Mouse (Mus musculus) left cerebral cortex, postnatal 10 days (tissue): ENCODE data around the gene Pkd1l3. TPM values are rescaled to one million over a fixed set of nuclear protein-coding genes. Genes with fewer than 3 reads are reported as not detected.

Source experiments
- DNase-seq, 2 experiments: peaks; one replicate each; pipeline ENCODE4 v3.0.0; 2021 to 2022; ENCODE audit warnings: low spot score in 2 of 2, mixed read lengths in 1 of 2; ENCODE audit errors: extremely low spot score in 1 of 2
- intact Hi-C: fragments of 180-260 bp; cut with DNase I; formaldehyde crosslinking; loops from one replicate; pipeline ENCODE4 v1.15.1; 2025
- total RNA-seq, 2 experiments: library from RNA; stranded (reverse); gene quantifications; 2 replicates each; pipeline ENCODE4 v1.2.3; 2021

The Pkd1l3 gene
- total RNA-seq, 2 experiments from 2014 or later, result 0.54 to 0.65 TPM

- DNase-seq, result peak; percentile 97 to 98
- intact Hi-C loops, result loop anchor here (2.0 kb wide), 2 partner anchors 44 to 84 kb away; partner anchors contain the start of genes Dhx38, Ist1 and Txnl4b
Observed at GRCm38 (mm10) chr8:109608271-109609152, 5.8 kb upstream of the Pkd1l3 start, which contains the start of gene Dhodh. Gene Dhodh, minus strand, starts transcription at chr8:109608673.

DNA sequence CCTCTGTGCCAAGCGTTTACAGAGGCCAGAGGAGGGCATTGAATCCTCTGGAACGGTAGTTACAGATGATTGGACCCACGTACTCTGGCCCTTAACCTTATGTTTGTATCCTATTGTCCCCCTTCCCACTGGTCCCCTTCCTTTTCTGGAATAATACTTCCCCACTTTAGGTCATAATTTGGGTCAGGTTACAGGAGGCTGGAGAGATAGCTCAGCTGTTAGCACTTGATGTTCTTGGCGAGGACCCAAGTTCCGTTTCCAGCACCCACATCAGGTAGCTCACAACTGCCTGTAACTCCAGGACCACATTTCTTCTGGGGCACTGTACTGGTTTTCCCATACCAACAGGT, 5.2 kb upstream of the Pkd1l3 start:
- no peak for DNase-seq

DNA sequence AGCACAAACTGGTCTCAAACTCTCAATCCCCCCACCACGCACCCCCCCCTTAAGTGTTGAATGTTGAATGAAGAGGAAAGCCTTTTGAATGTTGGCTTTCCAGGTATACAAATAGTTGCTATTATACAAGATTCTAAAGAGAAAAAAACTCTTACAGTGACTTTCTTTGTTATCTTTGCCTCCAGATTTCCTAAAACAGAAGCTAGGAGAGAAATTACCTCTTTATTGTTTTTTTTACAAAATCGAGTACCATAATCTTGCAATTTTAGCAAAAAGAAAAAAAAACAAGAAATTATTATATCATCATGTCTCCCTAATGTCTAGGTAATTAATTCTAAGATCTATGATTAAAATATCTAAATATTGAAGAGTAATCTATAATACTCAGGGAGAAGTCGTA, 1.3 kb downstream of the Pkd1l3 start:
- intact Hi-C loops, result no loop called here
- no peak for DNase-seq

More for the DNA sequence above, 5.2 kb upstream of the Pkd1l3 start:
- intact Hi-C loops, result loop anchor here (2.0 kb wide), 2 partner anchors 44 to 84 kb away; partner anchors contain the start of genes Dhx38, Ist1 and Txnl4b

GRCm38 (mm10) chr8:109628638-109629037, 14.3 kb downstream of the Pkd1l3 start:
- intact Hi-C loops, result no loop called here
- no peak for DNase-seq

DNA sequence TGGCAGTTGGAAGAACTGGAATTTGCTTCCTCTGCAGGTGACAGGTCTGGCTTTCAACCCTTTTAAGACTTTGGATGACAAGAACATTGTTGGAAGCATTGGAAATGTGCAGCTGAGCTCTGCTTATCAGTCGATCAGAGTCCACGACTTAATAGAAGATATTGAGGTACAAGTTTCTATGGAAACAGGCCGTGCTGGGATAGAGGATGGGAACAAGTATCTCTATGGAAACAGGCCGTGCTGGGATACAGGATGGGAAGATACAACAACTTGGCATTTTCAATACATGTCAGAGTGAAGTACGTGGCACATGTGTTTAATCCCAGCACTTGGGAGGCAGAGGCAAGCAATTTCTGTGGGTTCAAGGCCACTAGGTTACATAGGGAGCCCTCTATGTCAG, 18.2 kb downstream of the Pkd1l3 start:
- intact Hi-C loops, result no loop called here
- DNase-seq, result no peak

GRCm38 (mm10) chr8:109635146-109635545, 20.8 kb downstream of the Pkd1l3 start:
- no peak for DNase-seq
- intact Hi-C loops, result no loop called here

DNA sequence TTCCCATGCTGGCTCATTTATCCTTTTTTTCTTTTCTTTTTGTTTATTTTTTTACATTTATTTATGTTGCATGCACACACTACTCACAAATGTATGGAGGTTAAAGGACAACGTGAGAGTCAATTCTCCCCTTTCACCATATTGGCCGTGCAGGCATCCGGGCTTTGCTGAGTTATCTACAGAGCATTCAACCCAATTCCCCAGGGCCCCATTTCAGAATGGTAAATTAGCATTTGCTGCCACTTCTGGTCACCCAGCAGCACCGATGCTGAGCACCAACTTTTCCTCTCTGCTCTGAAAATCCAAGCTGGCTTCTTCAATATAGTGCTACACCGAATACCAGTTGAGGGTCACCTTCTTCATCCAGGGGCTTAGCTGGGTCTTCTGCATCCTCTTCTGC, 24.5 kb downstream of the Pkd1l3 start:
- DNase-seq, result no peak
- intact Hi-C loops, result no loop called here

DNA sequence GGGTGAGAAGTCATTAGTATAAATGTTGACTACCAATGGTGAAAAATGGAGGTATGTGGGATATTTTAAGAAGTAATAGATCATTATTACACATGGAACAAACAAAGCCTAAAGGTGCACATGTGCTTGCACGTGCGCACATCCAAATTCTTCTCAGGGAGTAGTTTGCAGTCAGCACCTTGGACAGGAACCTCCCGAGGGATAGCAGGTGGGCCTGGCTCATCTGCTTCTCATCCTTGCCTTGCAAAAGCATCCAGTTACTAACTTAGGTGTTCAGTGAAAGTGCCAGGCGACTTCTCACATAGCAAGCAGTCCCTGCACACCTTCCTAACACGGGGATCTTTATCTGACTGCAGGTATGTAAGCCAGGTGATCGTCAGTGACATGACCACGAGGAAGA, 26.1 kb downstream of the Pkd1l3 start:
- DNase-seq, result no peak
- intact Hi-C loops, result no loop called here

- DNase-seq, result no peak
- intact Hi-C loops, result no loop called here
Observed at GRCm38 (mm10) chr8:109641236-109641635, 26.9 kb downstream of the Pkd1l3 start.

DNA sequence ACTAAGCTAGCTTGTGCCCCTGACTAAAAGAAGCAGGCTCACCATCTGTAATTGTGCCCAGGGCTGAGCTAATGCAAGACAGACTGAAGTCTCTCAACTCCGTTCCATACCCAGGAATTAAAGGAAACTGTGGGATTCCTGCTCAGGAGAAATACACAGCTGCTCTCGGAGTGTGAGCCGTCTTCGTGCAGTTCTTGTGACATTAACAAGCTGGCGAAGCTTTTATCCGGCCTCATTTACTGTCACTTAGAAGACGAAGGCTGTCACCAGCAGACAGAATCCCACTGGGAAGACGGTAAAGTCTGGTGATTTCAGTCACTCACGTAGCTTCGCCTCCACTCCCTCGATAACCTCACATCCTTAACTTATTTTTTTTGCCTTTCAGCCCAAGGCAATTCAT, 33.0 kb downstream of the Pkd1l3 start:
- DNase-seq, result no peak
- intact Hi-C loops, result no loop called here

DNA sequence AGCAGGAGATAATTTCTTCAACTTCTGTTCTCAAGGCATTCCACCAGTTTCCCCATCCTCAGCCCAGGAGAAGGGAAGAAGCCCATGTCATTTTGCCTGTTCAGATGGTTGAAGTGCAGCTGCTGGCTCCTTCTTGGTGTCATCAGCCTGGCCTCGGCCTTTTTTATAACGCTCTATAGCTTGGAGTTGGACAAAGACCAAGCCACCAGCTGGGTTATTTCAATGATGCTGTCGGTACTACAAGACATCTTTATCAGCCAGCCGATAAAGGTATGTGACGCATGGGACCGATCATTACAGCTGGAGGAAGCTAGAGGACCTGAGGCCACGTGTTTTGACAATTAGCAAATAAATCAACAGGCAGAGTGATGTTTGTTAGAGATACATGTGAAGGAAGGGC, 34.2 kb downstream of the Pkd1l3 start:
- no peak for DNase-seq
- intact Hi-C loops, result no loop called here

DNA sequence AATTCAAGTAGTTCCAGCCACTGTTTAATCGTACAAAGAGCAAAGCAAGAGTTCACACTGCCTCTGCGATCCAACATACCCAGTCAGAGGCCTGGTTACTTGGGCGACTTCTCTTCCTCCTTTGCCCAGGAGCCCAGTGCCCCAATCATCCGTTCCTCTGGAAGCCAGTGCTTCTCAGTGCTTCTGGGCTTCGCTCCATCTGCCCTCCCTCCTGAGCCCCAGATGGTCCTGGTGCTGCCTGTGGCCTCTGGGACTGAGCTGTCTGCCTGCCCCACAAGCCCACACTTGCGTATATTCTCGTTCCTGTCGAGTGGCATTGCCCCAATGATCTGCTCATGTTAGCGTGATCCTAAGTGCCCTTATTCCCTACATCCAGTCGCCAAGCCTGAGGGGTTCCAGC, 36.5 kb downstream of the Pkd1l3 start:
- no peak for DNase-seq
- intact Hi-C loops, result no loop called here

GRCm38 (mm10) chr8:109656860-109657259, 42.5 kb downstream of the Pkd1l3 start:
- intact Hi-C loops, result no loop called here

DNA sequence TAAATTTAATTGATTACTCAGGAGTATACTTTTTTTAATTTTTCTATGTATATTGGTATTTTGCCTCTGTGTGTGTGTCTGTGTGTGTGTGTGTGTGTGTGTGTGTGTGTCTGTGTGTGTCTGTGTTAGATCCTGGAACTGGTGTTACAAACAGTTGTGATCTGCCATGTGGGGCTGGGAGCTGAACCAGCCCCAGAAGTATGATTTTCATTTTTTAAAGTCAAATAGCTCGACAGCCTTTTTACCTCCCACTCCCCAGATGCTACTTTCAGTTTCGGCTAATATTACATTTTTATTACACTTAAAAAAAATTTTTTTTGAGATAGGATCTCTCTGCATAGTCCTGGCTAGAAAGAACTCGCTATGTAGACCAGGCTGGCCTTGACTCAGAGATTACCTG, 48.0 kb downstream of the Pkd1l3 start:
- intact Hi-C loops, result no loop called here
- no peak for DNase-seq

More at GRCm38 (mm10) chr8:109656860-109657259, 42.5 kb downstream of the Pkd1l3 start:
- no peak for DNase-seq

GRCm38 (mm10) chr8:109666616-109667015, 52.3 kb downstream of the Pkd1l3 start:
- no peak for DNase-seq
- intact Hi-C loops, result no loop called here

DNA sequence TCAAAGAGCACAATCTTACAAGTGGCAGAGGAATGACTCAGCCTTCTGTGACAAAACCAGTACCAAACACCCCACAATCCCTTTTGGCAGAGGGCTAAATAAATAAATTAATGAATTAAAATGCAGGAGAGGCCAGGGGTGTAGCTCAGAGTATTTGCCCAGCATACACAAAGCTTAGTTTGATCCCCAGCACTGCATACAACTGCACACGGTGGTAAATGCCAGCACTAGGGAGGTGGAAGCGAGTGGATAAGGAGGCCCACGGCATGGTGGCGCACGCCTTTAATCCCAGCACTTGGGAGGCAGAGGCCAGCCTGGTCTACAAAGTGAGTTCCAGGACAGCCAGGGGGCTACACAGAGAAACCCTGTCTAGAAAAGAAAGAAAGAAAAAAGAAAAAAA, 58.3 kb downstream of the Pkd1l3 start:
- no peak for DNase-seq
- intact Hi-C loops, result no loop called here

DNA sequence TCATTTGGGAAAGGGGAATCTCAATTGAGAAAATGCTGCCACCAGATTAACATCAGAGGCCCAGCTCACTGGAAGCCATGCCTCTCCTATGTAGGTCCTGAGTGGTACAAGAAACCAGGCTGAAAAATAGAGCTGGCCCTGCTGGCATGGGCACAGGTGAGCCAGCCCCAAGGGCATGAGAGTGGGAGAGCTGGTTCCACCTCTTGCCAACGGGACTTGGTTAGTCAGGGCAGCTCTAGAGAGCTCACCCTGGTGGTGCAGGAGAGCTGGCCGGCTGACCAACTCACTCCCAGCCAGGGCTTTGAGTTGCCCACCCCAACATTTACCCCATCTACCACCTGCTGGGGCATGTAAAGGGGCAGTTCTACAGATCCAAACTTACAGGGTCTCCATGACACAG, 59.3 kb downstream of the Pkd1l3 start:
- DNase-seq, result no peak
- intact Hi-C loops, result no loop called here

- intact Hi-C loops, result no loop called here
Observed at GRCm38 (mm10) chr8:109675896-109676643, 61.8 kb downstream of the Pkd1l3 start.

DNA sequence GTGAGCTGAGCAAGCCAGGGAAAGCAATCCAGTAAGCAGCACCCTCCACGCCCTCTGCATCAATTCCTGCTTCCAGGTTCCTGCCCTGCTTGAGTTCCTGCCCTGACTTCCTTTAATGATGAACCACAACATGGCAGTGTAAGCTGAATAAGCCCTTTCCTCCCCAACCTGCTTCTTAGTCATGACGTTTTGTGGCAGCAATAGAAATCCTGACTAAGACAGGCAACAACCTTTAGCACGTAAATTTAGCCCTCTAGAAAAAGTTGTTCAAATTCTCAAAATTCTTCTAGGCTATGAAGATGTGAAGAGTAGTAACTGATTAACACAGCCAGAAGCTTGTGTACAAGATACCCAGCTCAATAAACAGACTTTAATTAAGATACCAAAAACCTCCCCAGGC, 67.2 kb downstream of the Pkd1l3 start:
- intact Hi-C loops, result no loop called here
- no peak for DNase-seq

More at GRCm38 (mm10) chr8:109675896-109676643, 61.8 kb downstream of the Pkd1l3 start:
- peak in 1 of 2 experiments; percentile 27 for DNase-seq

DNA sequence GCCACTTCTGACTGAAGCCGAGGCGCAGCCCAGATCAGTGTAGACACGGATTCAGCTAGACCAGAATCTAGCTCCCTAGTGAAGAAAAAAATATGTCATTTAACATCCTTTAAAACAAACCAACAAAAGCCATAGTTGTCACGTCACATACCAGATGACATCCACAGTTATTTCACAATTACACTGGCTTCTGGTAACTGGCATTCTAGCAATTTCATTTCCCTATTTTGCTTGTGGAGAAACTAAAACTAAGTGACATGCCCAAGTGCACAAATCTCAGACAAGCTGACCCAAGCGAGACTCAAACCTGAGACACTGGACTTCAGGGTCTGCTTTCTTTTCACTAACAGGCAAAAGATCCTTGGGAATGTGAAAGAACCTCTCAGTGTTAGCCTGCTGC, 67.8 kb downstream of the Pkd1l3 start:
- intact Hi-C loops, result no loop called here
- no peak for DNase-seq
